Comparison of ENCODE assay signal across 9 mouse cellular contexts in genomic region chr17:31870931-31871421, GRCm38 (mm10). TPM values are rescaled to one million over a fixed set of nuclear protein-coding genes. Genes with fewer than 3 reads are reported as not detected.
DNase-seq lines count a peak whose midpoint lies in the region; ATAC-seq and TF ChIP-seq lines count a peak whose summit lies in the region.
"Had no signal": no experiment of that assay in that cellular context is flagged by ENCODE, and none has a peak within 500 bp of the region (broad histone marks: within the 10 kb centered on the region; RNA-seq: fewer than 3 reads in every experiment).

No protein-coding gene starts in this region.

- no peaks in the 10 kb centered on the region for H3K9me3 ChIP-seq in lung, postnatal 0 days (ENCODE audit: low read length)
- H3K9me3 ChIP-seq: midbrain, embryonic 12.5 days had no signal

- DNase-seq in lung, adult 2 months: no peak
- no peak for DNase-seq in lung, postnatal 14 days
- peak; percentile 58 for DNase-seq in NIH3T3 (ENCODE audit: low read depth)
- DNase-seq in gastrocnemius, postnatal 10 days: peak; percentile 2
- peak; percentile 79 for DNase-seq in lung, postnatal 0 days (ENCODE audit: low spot score)
- no peak for DNase-seq in layer of hippocampus, adult 2 months (ENCODE audit: low spot score in 2 of 2)
- DNase-seq in left cerebral cortex, postnatal 36 days (ENCODE audit: low spot score in 2 of 2): no peak

- 0 out of 2 replicates have a peak overlapping the region, but pooled peaks have one; percentile 40 for H3K27ac ChIP-seq in lung, postnatal 0 days (ENCODE audit: low read length)
- no peak overlapping the region for H3K27ac ChIP-seq in layer of hippocampus, adult 2 months
- H3K27ac ChIP-seq: midbrain, embryonic 12.5 days had no signal

- no peak overlapping the region for H3K4me2 ChIP-seq in lung, postnatal 0 days (replicated peaks; ENCODE audit: low read depth, low read length)
- H3K4me2 ChIP-seq: midbrain, embryonic 12.5 days had no signal

- WGBS in lung, adult 2 months: 26% methylated on average over 13 of the region's 13 CpGs
- WGBS in lung, postnatal 0 days: 13% methylated on average over 13 of the region's 13 CpGs

- intact Hi-C loops in left cerebral cortex, postnatal 36 days (cut with DNase I): no loop called here

- H3K27me3 ChIP-seq in lung, postnatal 0 days (replicated peaks; ENCODE audit: insufficient read depth, low read length): no peaks in the 10 kb centered on the region
- H3K27me3 ChIP-seq: midbrain, embryonic 12.5 days had no signal

- TF ChIP-seq POLR2A in lung, adult 2 months (IDR thresholded peaks at IDR 0.05; ENCODE audit: borderline replicate concordance, extremely low read depth, low read depth, low read length): peak; percentile 42; the same call in 1 of the 2 replicates

- no peak for TF ChIP-seq CTCF in lung, adult 2 months (IDR thresholded peaks at IDR 0.05; ENCODE audit: insufficient read depth, low read length)
- TF ChIP-seq CTCF in lung, postnatal 0 days (IDR thresholded peaks at IDR 0.05): no peak
- TF ChIP-seq CTCF in layer of hippocampus, adult 2 months (conservative IDR thresholded peaks at IDR 0.05): no peak

- H3K36me3 ChIP-seq in lung, postnatal 0 days (ENCODE audit: insufficient read depth, low read length): no peaks in the 10 kb centered on the region
- H3K36me3 ChIP-seq: midbrain, embryonic 12.5 days had no signal

- no peak overlapping the region for H3K9ac ChIP-seq in lung, postnatal 0 days (replicated peaks; ENCODE audit: low read depth)
- H3K9ac ChIP-seq: midbrain, embryonic 12.5 days had no signal

- TF ChIP-seq EP300 in lung, postnatal 0 days (IDR thresholded peaks at IDR 0.05): no peak

- peaks cover 6% of the 10 kb centered on the region for H3K4me1 ChIP-seq in lung, adult 2 months (ENCODE audit: control insufficient read depth, insufficient read depth, low read length)
- peaks cover 8% of the 10 kb centered on the region; the same call in 1 of the 2 replicates for H3K4me1 ChIP-seq in lung, postnatal 0 days (ENCODE audit: insufficient read depth, low read depth, low read length)

- peak; percentile 63 for ATAC-seq in lung, postnatal 0 days
- ATAC-seq in frontal cortex, adult (ENCODE audit: low TSS enrichment): no peak

- no peak overlapping the region for H3K4me3 ChIP-seq in lung, adult 2 months (replicated peaks; ENCODE audit: extremely low read depth, low read depth, low read length)
- no peak overlapping the region for H3K4me3 ChIP-seq in lung, postnatal 0 days (ENCODE audit: low read depth, low read length)
- H3K4me3 ChIP-seq in layer of hippocampus, adult 2 months: no peak overlapping the region
- H3K4me3 ChIP-seq: midbrain, embryonic 12.5 days had no signal

RNA-seq across cellular contexts. Expression of gene Sik1, which starts 15.4 kb away (rescaled TPM):
- 60.5 and 87.9 TPM in 2 replicates for polyA plus RNA-seq in lung, adult 2 months (2012; rRNA removed)
- total RNA-seq in gastrocnemius, postnatal 10 days (2021): 10 to 100 TPM; 30.6 to 33.2 TPM
- 29.5 and 35.9 TPM in 2 replicates for polyA plus RNA-seq in lung, postnatal 0 days (2015; fragmentation: Nextera tagmentation; extraction: Ambion mirVana)
- 10 to 100 TPM; 12.4 to 15.4 TPM for total RNA-seq in layer of hippocampus, adult 2 months (2021)
- total RNA-seq in left cerebral cortex, postnatal 36 days (2021): 10 to 100 TPM; 17.7 to 23.7 TPM

Comparison
In these comparisons a context has a peak if more than half of its experiments do, and no peak if none do; other contexts are left out.
1. DNase-seq: peak in NIH3T3 (single experiment), gastrocnemius, postnatal 10 days (single experiment) and lung, postnatal 0 days (single experiment); none in lung, adult 2 months (single experiment), lung, postnatal 14 days (single experiment), layer of hippocampus, adult 2 months (0 of 2) and left cerebral cortex, postnatal 36 days (0 of 2).